Mouse (Mus musculus): ENCODE results near the gene Scgb2b17. TPM values are rescaled to one million over a fixed set of nuclear protein-coding genes. Genes with fewer than 3 reads are reported as not detected.
"Not testable (repeated sequence)": the region's sequence is repeated elsewhere in the genome, so short reads cannot be mapped to it uniquely, and the experiment has no call there.

Scgb2b17 gene
- polyA plus RNA-seq (2014; fragmentation: Nextera tagmentation; extraction: Ambion mirVana) = not detected in 2 replicates

DNA sequence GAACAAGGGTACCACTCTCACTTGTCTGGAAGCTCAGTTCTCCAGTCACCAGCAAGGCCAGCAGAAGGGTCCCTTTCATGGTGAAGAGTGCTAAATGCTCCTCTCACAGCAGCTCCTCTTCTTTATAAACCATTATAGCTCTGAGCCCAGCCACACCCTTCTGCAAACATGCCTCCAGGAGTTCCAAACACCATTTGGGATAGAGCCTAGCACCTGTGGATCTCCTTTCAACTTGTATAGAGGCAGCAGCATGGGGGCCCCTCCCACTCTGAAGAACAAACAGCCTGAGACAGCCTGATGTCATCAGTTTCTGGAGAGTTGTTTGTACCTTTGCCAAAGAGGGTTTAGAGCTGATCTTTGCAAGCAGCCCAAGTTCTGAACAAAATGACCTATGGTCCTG is at the start of gene Scgb2b17:
Gene Scgb2b17 (minus strand): TSS at position 101 of the 400 bp plus-strand sequence.
- H3K36me3 ChIP-seq (ENCODE audit: control insufficient read depth, insufficient read depth, low read length); H3K9me3 ChIP-seq (replicated peaks; ENCODE audit: control insufficient read depth, low read length); H3K4me2 ChIP-seq (ENCODE audit: low read length); H3K4me1 ChIP-seq (ENCODE audit: control insufficient read depth, insufficient read depth, low read length); ATAC-seq; H3K9ac ChIP-seq (ENCODE audit: low read length); DNase-seq (ENCODE audit: low spot score); H3K27me3 ChIP-seq (replicated peaks; ENCODE audit: control insufficient read depth, insufficient read depth, low read length); H3K4me3 ChIP-seq (ENCODE audit: low read depth, low read length); H3K27ac ChIP-seq (ENCODE audit: low read depth, low read length): not testable (repeated sequence)

DNA sequence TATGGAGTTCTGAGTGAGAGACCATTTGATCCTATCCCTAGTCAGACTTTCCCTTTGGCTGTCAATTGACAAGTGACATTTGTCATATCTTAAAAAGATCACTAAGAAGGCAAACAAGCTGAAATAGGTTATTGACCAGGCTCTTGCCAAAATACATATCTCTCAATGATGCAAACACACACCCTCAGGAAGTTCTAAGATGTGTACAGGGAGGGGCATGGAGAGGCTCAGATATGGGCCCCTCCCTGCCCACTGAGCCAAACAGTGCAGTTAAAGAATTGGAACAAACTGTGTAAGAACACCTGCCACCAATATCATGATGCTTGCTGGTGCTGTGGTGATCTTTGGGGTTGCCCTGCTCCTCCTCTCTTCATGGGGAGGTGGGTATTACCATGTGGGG is 6.8 kb upstream of the Scgb2b17 start, which contains the start of gene Scgb1b17:
Gene Scgb1b17 (plus strand): TSS at position 301 of the 400 bp plus-strand sequence.
- H3K4me3 ChIP-seq (ENCODE audit: low read depth, low read length) = not testable (repeated sequence)

More for the DNA sequence above, 6.8 kb upstream of the Scgb2b17 start, which contains the start of gene Scgb1b17:
- H3K27me3 ChIP-seq (replicated peaks; ENCODE audit: control insufficient read depth, insufficient read depth, low read length); H3K4me1 ChIP-seq (ENCODE audit: control insufficient read depth, insufficient read depth, low read length); H3K36me3 ChIP-seq (ENCODE audit: control insufficient read depth, insufficient read depth, low read length); H3K27ac ChIP-seq (ENCODE audit: low read depth, low read length); DNase-seq (ENCODE audit: low spot score); H3K9me3 ChIP-seq (replicated peaks; ENCODE audit: control insufficient read depth, low read length); H3K4me2 ChIP-seq (ENCODE audit: low read length); H3K9ac ChIP-seq (ENCODE audit: low read length); ATAC-seq: not testable (repeated sequence)

Other genes starting within 250 kb of the Scgb2b17 start
- not detected in 2 replicates for gene Scgb2b15, start 226.9 kb downstream of the Scgb2b17 start, polyA plus RNA-seq (2014; fragmentation: Nextera tagmentation; extraction: Ambion mirVana)
- gene Scgb1b15, start 220.0 kb downstream of the Scgb2b17 start, polyA plus RNA-seq (2014; fragmentation: Nextera tagmentation; extraction: Ambion mirVana) = not detected in 2 replicates
- gene Scgb1b17, start 6.9 kb upstream of the Scgb2b17 start, polyA plus RNA-seq (2014; fragmentation: Nextera tagmentation; extraction: Ambion mirVana) = not detected in 2 replicates
- gene Scgb2b18, start 117.3 kb upstream of the Scgb2b17 start, polyA plus RNA-seq (2014; fragmentation: Nextera tagmentation; extraction: Ambion mirVana) = not detected in 2 replicates
- not detected in 2 replicates for gene Scgb1b18, start 129.0 kb upstream of the Scgb2b17 start, polyA plus RNA-seq (2014; fragmentation: Nextera tagmentation; extraction: Ambion mirVana)
- not detected in 2 replicates for gene Scgb2b19, start 223.8 kb upstream of the Scgb2b17 start, polyA plus RNA-seq (2014; fragmentation: Nextera tagmentation; extraction: Ambion mirVana)
- not detected in 2 replicates for gene Scgb1b19, start 230.7 kb upstream of the Scgb2b17 start, polyA plus RNA-seq (2014; fragmentation: Nextera tagmentation; extraction: Ambion mirVana)